Mouse (Mus musculus) C2C12 (cell line): Measurements from ENCODE around the gene Arl4c. TPM values are rescaled to one million over a fixed set of nuclear protein-coding genes. Genes with fewer than 3 reads are reported as not detected.

Experiments
- H3K27me3 ChIP-seq: one replicate; pipeline ENCODE4 v1.6.1; 2011; ENCODE audit not compliant: control insufficient read depth, insufficient read depth, insufficient read length
- H3K36me3 ChIP-seq: one replicate; pipeline ENCODE4 v1.6.1; 2011; ENCODE audit not compliant: control insufficient read depth, insufficient read depth
- H3K4me3 ChIP-seq: one replicate; pipeline ENCODE4 v1.5.1; 2011; ENCODE audit warnings: mild to moderate bottlenecking, control low read depth; ENCODE audit not compliant: poor library complexity, insufficient read depth, severe bottlenecking
- H3K79me2 ChIP-seq: one replicate; pipeline ENCODE4 v1.6.1; 2011; ENCODE audit not compliant: control insufficient read depth, insufficient read depth
- H3K79me3 ChIP-seq: one replicate; pipeline ENCODE4 v1.6.1; 2011; ENCODE audit warnings: low read depth, control low read depth
- H3ac ChIP-seq: one replicate; pipeline ENCODE3; 2011; ENCODE audit warnings: low read depth; ENCODE audit not compliant: control insufficient read depth, insufficient read length
- CEBPB ChIP-seq: IDR thresholded peaks from one replicate; pipeline ENCODE4 v1.6.1; 2011; ENCODE audit warnings: low read depth, mild to moderate bottlenecking, control low read depth, moderate library complexity
- CTCF ChIP-seq: IDR thresholded peaks from one replicate; pipeline ENCODE4 v1.5.1; 2011; ENCODE audit not compliant: control insufficient read depth, insufficient read depth, insufficient read length
- FOSL1 ChIP-seq: IDR thresholded peaks from one replicate; pipeline ENCODE4 v1.8.0; 2011; ENCODE audit warnings: mild to moderate bottlenecking, low read length; ENCODE audit not compliant: poor library complexity, insufficient read depth, severe bottlenecking
- MAX ChIP-seq: IDR thresholded peaks from one replicate; pipeline ENCODE4 v1.6.1; 2011; ENCODE audit warnings: mild to moderate bottlenecking, control low read depth
- MYOD1 ChIP-seq: IDR thresholded peaks from one replicate; pipeline ENCODE4 v1.6.1; 2011; ENCODE audit warnings: low read depth; ENCODE audit not compliant: control insufficient read depth, insufficient read length
- MYOG ChIP-seq: IDR thresholded peaks from one replicate; pipeline ENCODE4 v1.6.1; 2011; ENCODE audit not compliant: control insufficient read depth, insufficient read length; ENCODE audit errors: extremely low read depth
- USF1 ChIP-seq: IDR thresholded peaks from one replicate; pipeline ENCODE4 v1.6.1; 2011; ENCODE audit warnings: low read depth, mild to moderate bottlenecking, control low read depth, moderate library complexity
- polyA plus RNA-seq: library from polyadenylated mRNA; unstranded; fragments of >200 nt; fragmentation: generic; extraction: Trizol; gene quantifications from one replicate; pipeline ENCODE4 v1.2.1, GENCODE M21; 2012; ENCODE audit warnings: missing spikeins

Arl4c gene
- polyA plus RNA-seq, 1 experiment: 81.3 TPM

DNA sequence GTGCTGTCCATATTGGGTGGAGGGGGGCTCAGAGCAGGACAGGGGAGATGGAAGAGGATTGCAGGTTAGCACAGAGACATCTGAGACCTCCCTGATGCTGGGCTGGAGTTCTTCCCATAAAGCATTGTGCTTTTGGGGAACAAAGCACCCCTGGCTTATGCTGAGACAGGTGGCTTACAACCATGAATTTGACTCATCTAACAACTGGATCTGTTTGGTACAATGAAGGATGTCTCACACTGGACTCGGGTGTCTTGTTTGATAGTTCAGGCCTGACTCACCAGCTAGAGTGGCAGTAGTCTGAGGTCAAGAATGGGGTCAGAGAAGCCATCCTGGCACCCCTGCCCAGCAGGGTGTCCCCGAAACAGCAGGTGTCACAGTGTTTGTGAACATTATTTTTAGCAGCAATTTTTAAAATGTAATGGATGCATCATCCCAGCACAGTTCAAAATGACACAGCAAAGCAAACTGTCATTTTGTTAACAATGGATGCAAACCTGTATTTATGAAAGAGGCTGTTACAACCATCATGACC lies 9.7 kb downstream of the Arl4c start:
- TF ChIP-seq CEBPB: no peak
- TF ChIP-seq MYOD1: peak; percentile 95
- TF ChIP-seq CTCF: no peak
- Histone ChIP-seq H3K27me3 (no peaks in the 10 kb centered on the region), H3K79me2 (peaks cover 14% of the 10 kb centered on the region), H3K79me3 (peaks cover 8% of the 10 kb centered on the region), H3K4me3 (no peak overlapping the region), H3K36me3 (peaks cover 18% of the 10 kb centered on the region), H3ac (no peak overlapping the region)

DNA sequence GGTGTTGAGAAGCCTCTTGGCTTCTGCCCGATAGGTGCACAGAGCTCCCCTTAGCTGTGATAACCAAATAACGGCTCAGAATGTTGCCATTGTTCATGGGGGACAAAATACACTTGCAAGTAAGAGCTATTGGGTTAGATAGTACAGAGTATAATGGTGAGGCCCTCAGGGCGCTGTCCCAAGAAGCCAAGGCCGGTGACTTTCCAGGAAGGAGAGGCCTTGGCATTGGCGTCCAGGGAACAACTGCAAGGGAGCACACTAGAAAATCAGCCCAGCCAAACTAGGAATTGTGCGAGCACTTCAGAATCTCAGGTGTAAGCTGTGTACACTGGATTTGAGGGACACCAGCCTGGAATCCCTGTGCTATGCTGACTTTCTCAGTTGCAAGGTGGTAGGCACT lies 11.4 kb downstream of the Arl4c start:
- H3K4me3 ChIP-seq: no peak overlapping the region
- H3K27me3 ChIP-seq: no peaks in the 10 kb centered on the region
- no peaks in the 10 kb centered on the region for H3K79me3 ChIP-seq
- TF ChIP-seq CTCF (no peak), MAX (no peak), USF1 (no peak)
- no peak overlapping the region for H3ac ChIP-seq
- H3K79me2 ChIP-seq: no peaks in the 10 kb centered on the region
- peaks cover 4% of the 10 kb centered on the region for H3K36me3 ChIP-seq

DNA sequence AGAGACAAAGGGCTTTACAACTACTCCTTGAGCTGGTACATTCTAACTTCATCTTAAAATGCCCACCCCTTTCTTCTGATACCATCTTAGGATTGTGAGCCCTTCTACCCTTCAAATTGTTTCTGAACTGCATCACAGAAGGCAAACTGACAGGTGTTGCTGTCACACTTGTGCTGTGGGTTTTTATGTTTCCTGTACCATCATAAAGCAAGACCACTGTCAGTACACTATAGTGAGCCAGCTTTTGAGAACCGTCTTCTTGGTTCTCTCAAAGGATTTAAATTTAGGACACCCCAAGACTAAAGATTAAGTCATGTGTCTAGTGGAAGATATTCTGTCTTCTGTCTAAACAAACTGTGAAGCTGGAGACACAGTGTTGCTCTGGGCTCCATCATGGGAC lies 17.3 kb downstream of the Arl4c start:
- Histone ChIP-seq H3K4me3 (no peak overlapping the region), H3K79me2 (no peaks in the 10 kb centered on the region), H3ac (no peak overlapping the region), H3K79me3 (no peaks in the 10 kb centered on the region), H3K36me3 (no peaks in the 10 kb centered on the region), H3K27me3 (no peaks in the 10 kb centered on the region)
- TF ChIP-seq MYOD1 (peak; percentile 41), FOSL1 (no peak)

DNA sequence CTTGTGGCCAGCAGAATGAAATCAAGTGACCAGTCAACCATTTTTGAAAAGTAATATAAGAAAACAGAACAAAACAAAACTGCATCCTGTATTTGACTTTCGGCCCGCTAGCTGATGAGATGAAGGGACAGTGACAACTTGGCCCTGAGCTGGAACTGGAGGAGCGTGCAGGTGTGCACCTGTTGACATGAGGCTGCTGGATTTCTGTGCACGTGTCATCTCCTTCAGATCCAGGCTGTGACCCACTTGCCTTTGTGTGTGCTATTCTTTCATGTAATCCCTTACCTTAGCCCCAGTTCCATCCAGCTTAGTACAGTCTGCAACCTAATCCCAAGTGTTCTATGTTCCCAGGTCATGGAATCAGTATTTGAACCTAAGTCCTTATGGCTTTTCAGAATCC lies 20.4 kb downstream of the Arl4c start:
- Histone ChIP-seq H3ac (no peak overlapping the region), H3K79me2 (no peaks in the 10 kb centered on the region), H3K36me3 (no peaks in the 10 kb centered on the region), H3K4me3 (no peak overlapping the region), H3K79me3 (no peaks in the 10 kb centered on the region), H3K27me3 (no peaks in the 10 kb centered on the region)
- TF ChIP-seq CTCF (no peak), CEBPB (no peak), FOSL1 (no peak), MYOG (no peak), MAX (no peak), USF1 (no peak), MYOD1 (no peak)

DNA sequence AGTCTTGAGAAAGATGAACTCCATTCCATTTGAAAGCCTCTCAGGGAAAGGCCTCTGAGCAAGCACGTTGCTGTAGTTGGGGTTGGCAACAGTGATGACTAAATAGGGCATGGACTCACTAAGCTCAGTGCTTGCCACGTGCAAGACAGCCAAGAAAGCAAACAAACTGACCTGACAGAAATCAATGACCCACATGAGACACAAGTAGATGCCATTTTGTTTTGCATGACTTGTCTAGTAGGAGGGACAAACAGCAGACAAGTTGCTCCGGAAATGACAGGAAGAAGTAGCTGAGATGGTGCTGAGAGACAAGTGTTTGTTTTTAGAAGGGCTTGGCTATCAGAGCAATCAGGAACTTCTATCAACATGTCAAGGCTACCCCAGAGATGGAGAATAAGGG lies 21.2 kb downstream of the Arl4c start:
- no peak for TF ChIP-seq MAX
- no peak for TF ChIP-seq MYOD1
- TF ChIP-seq CTCF: no peak
- no peak for TF ChIP-seq MYOG
- TF ChIP-seq FOSL1: no peak
- TF ChIP-seq USF1: no peak
- TF ChIP-seq CEBPB: no peak
- no peaks in the 10 kb centered on the region for H3K36me3 ChIP-seq
- no peaks in the 10 kb centered on the region for H3K79me2 ChIP-seq
- no peak overlapping the region for H3ac ChIP-seq
- H3K4me3 ChIP-seq: no peak overlapping the region
- H3K79me3 ChIP-seq: no peaks in the 10 kb centered on the region
- H3K27me3 ChIP-seq: no peaks in the 10 kb centered on the region

DNA sequence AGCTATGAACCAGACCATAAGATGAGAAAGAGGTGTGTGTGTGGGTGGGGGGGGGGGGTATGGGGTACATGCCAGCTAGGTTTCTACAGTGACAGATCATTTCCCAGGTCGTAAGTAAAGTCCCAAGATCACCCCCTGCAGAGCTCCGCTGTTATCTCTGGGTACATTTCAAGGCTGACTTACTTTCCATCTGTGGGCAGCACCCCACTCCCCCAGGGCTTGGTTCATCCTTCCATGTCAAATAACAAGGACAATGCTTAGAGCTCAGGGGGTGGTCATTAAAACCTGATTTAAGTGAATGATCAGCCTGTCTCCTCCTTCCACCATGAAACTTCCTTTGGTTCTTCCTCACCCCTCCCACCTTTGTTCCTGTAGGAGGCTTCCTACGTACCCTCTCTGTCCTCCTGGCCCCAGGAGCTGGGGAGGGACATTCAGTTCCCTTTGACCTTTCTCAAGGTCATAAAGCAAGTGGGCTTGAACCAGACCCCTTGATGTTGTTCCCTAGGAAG lies 23.7 kb downstream of the Arl4c start:
- Histone ChIP-seq H3ac (no peak overlapping the region), H3K36me3 (no peaks in the 10 kb centered on the region), H3K79me3 (no peaks in the 10 kb centered on the region), H3K79me2 (no peaks in the 10 kb centered on the region), H3K27me3 (no peaks in the 10 kb centered on the region), H3K4me3 (no peak overlapping the region)
- TF ChIP-seq MAX: no peak
- TF ChIP-seq FOSL1: no peak
- no peak for TF ChIP-seq CEBPB
- TF ChIP-seq MYOD1: no peak
- no peak for TF ChIP-seq CTCF
- no peak for TF ChIP-seq MYOG

DNA sequence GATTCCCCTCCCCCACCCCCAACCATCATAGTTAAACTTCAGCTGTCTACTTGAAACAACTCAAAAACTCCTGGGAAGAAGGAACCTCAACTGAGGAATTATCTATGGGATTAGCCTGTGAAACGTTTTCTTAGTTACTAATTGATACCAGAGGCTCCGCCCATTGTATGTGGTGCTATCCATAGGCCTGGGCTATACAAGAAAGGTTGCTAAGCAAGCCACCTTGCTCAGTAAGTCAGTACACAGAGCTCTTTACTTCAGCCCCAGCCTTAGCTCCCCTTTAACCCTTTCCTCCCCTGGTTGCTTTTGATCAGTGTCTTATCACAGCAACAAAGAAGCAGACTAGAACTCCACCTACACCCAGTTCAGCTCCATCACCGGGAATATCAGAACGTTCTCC lies 31.2 kb downstream of the Arl4c start:
- no peak for TF ChIP-seq FOSL1
- TF ChIP-seq USF1: no peak
- no peak for TF ChIP-seq CTCF
- TF ChIP-seq CEBPB: no peak
- no peak for TF ChIP-seq MAX
- no peak for TF ChIP-seq MYOG
- no peak for TF ChIP-seq MYOD1
- Histone ChIP-seq H3K27me3 (no peaks in the 10 kb centered on the region), H3K36me3 (no peaks in the 10 kb centered on the region)

More for the DNA sequence above, 31.2 kb downstream of the Arl4c start:
- H3ac ChIP-seq: no peak overlapping the region
- no peak overlapping the region for H3K4me3 ChIP-seq
- H3K79me2 ChIP-seq: no peaks in the 10 kb centered on the region
- no peaks in the 10 kb centered on the region for H3K79me3 ChIP-seq
